Mouse (Mus musculus): Measurements from ENCODE around the gene Map10. TPM values are rescaled to one million over a fixed set of nuclear protein-coding genes. Genes with fewer than 3 reads are reported as not detected.

The Map10 gene
- total RNA-seq (2021) = 1 to 10 TPM; 5.8 to 6.5 TPM

- intact Hi-C loops (cut with DNase I) = loop anchor here (5.0 kb wide), 1 partner anchor 97 kb away; no protein-coding TSS in a partner anchor
- DNase-seq = peak; percentile 91 to 92
These were observed at the start of gene Map10 for GRCm38 (mm10) chr8:125669700-125670195. TSS of gene Map10 (plus strand) at chr8:125669818.

GRCm38 (mm10) chr8:125620301-125620700, 49.3 kb upstream of the Map10 start:
- intact Hi-C loops (cut with DNase I) = no loop called here

DNA sequence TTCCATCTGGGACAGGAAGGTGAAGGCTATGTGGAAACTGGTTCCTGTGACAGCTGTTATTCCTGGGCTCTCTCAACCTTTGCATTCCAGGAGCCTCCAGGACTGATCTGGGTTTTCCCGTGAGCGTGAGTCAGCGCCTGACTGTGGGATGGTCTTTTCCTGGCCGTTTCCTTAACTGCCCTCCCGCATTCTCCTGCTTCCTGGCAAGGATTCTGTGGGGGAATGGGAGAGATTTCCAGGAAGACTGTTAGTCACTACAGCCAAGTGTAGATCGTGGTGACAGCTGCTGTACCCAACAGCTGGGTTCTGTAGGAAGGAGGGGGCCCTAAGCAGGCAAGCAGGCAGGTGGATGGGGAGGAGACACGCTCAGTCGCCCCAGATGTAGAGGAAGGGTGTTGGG, 45.3 kb upstream of the Map10 start:
- DNase-seq = peak in 1 of 2 experiments; percentile 33
- intact Hi-C loops (cut with DNase I) = no loop called here

More at GRCm38 (mm10) chr8:125620301-125620700, 49.3 kb upstream of the Map10 start:
- DNase-seq = no peak

GRCm38 (mm10) chr8:125626381-125626780, 43.2 kb upstream of the Map10 start:
- no peak for DNase-seq

DNA sequence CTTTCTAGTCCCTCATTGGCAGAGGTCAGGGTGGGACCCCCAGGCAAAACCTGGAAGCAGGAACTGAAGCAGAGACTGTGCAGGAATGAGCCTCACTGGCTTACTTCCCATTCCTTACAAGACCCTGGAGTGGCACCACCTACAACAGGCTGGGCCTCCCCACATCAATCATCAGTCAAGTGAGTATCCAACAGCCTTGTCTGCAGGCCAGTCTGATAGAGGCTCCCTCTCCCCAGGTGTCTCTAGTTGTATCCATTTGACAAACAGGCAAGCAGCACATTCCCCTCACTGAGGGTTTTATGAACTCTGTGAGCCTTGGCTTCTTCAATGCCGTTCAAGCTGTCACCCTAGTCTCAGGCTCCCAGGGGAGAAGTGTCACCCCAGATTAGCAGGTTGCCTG, 40.8 kb upstream of the Map10 start:
- no peak for DNase-seq
- intact Hi-C loops (cut with DNase I) = no loop called here

More at GRCm38 (mm10) chr8:125626381-125626780, 43.2 kb upstream of the Map10 start:
- intact Hi-C loops (cut with DNase I) = no loop called here

DNA sequence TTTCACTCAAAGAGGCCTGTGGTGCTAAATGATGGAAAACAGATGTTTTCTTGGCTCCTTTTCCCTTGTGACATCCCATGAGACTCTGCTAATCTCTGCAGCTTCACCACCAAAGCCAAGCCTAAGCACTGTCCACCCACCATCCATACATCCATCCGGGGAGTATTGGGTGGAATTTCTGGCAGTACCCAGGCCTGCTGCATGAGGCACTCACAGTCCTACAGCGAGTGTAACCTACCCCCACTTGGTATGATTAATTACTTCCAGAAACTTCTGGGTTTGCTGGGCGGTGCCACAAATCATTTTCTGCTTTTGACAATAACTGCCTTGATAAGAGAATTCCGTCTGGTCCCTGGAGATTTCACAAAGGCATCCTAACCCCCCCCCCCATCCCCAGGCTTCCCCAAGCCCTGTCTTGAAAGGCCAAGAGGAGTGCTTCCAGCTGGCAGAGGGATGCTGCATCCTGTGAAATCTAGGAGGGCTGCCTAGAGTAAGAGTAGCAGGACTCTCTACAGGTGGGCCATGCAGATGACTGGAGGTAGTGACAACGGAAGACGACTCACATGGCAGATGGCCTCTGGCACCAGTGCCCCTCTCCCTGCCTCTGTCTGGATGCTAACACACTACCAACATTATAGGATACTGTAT, 31.1 kb upstream of the Map10 start:
- intact Hi-C loops (cut with DNase I) = no loop called here
- DNase-seq = peak; percentile 55 to 64

DNA sequence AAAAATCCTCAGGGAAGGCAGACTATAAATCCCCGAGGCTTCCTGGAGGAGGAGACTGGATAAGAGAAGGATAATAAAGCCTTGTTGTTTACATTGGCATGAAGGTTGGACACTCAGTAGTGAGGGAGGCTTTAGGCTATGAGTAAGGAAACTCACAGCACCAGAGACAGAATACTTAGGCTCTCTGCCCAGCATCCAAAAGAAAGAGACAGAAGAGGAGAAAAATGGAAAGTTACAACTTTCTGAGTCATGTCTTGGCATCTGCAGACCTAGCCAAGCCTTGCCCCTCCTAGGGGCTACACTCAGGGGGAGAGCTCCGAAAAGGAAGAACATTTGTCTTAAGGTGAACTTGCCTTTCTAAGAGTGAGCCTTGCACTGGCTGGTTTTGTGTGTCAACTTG, 30.0 kb upstream of the Map10 start:
- DNase-seq = no peak
- intact Hi-C loops (cut with DNase I) = no loop called here

DNA sequence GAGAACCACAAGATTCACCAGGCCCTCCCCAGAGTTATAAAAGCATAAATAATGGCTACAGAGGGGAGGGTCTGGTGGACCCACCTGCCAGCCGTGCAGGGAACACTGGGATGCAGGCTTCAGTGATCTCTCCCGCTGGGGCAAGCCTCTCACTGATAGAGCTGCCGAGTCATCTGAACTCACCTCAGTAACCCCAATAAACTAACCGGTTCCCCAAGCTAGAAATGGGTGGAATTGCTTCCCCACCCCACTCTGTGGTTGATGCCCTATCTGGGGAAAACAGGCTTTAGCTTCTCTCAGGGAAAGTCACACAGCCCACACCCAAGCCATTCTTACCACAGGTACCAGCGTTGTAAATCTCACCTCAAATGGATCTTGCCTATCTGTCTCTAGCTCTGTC, 28.9 kb upstream of the Map10 start:
- no peak for DNase-seq
- intact Hi-C loops (cut with DNase I) = no loop called here

DNA sequence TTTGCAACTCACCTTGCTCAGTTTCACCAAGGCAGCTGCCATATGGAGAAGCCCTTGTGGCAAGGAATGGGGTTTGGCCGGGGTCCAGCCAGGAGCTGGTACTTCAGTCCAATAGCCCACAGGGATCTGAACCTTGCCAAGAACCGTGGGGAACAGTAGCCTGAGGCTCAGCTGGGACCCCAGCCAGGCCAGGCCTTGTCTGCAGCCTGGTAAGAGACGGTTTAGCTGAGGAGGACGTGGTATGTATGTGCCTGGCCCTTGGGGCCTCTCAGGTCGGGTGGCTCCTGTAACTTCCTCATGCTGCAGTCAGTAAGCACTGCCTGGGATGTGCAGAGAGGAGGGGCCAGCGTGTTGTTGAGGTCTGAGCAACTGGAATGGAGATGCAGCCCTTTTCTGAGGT, 27.8 kb upstream of the Map10 start:
- intact Hi-C loops (cut with DNase I) = no loop called here
- DNase-seq = no peak

- intact Hi-C loops (cut with DNase I) = no loop called here
- no peak for DNase-seq
These were observed 23.7 kb upstream of the Map10 start for GRCm38 (mm10) chr8:125645757-125646478.

GRCm38 (mm10) chr8:125649447-125649846, 20.2 kb upstream of the Map10 start:
- intact Hi-C loops (cut with DNase I) = no loop called here

GRCm38 (mm10) chr8:125654821-125655220, 14.8 kb upstream of the Map10 start:
- intact Hi-C loops (cut with DNase I) = no loop called here

More at GRCm38 (mm10) chr8:125649447-125649846, 20.2 kb upstream of the Map10 start:
- no peak for DNase-seq

DNA sequence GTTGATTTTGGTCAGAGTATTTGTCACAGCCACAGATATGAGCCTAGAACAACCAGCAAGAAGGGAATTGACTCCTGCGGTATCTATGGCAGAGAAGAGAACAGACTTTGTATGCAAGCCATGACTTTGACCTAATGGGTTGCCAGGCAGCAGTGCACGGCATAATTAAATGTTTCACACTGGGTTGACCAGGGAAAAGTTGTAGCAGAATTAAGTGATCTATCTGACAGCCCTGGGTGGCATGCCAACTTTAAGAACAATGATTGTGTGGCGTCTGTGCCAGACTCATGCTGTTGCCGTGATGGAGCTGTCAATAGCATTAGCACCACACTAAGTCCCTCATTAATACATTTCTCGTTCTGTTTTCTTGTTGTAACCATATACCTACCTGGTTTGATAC, 11.1 kb upstream of the Map10 start:
- DNase-seq = no peak
- intact Hi-C loops (cut with DNase I) = no loop called here

More at GRCm38 (mm10) chr8:125654821-125655220, 14.8 kb upstream of the Map10 start:
- no peak for DNase-seq

GRCm38 (mm10) chr8:125658926-125659325, 10.7 kb upstream of the Map10 start:
- DNase-seq = no peak
- intact Hi-C loops (cut with DNase I) = no loop called here

DNA sequence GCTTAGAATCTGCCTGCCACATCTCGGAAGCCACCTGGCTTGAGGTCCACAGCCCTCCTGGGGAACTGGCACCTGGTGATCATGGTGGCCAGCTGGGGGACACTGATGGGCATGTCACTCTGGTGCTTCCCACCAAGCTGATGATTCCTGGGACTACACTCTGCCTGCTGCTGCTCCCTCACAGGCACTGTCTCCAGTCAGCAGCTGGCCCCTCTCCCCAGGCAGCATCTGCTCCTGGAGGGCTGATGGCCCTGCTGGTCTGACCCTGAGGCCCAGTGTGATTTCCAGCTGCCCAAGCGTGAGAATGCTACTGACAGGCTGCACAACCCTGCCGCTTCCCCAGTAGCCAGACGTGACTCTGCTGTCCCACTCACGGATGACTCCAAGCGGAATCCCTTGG, 9.2 kb upstream of the Map10 start:
- intact Hi-C loops (cut with DNase I) = no loop called here
- no peak for DNase-seq

- no peak for DNase-seq
- intact Hi-C loops (cut with DNase I) = no loop called here
These were observed 7.5 kb upstream of the Map10 start for GRCm38 (mm10) chr8:125661958-125662668.

- intact Hi-C loops (cut with DNase I) = no loop called here
- peak; percentile 81 to 82 for DNase-seq
These were observed 7.0 kb upstream of the Map10 start for GRCm38 (mm10) chr8:125662669-125663048.

- intact Hi-C loops (cut with DNase I) = loop anchor here (5.0 kb wide), 1 partner anchor 93 kb away; no protein-coding TSS in a partner anchor
- no peak for DNase-seq
These were observed 4.3 kb upstream of the Map10 start for GRCm38 (mm10) chr8:125665183-125665875.

DNA sequence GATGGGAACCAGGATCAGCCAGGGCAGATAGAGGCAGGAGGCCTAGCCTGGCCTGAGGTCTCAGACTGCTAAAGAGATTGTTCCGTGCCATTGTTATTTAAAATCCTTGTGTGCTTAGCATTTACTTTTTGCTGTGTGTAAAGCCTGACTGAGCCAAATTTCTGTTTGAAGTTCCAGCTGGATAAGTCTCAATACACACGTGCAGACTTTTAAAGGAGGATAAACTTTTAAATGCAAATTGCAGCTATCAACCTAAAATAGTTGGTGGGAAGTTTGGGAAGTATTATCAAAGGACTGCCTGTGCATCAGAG, 3.8 kb upstream of the Map10 start:
- DNase-seq = no peak
- intact Hi-C loops (cut with DNase I) = loop anchor here (5.0 kb wide), 1 partner anchor 94 kb away; no protein-coding TSS in a partner anchor

DNA sequence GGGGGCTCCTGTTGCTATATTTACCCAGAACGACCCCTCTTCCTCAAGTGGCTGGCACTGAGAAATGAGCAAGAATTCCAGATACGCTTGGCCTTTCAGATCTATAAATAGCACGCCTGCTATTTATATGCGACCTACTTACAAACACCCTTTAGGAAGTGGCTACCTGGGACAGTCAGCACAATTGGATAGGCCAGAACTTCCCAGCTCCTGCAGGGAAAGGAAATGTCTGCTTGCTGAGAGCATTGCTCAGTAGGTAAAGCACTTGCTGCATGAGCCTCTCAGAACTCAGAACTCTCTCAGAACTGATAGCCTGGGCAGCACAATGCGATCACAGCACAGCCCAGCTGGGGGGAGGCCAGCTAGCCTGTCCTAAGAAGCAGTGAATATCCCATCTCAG, 3.4 kb upstream of the Map10 start:
- intact Hi-C loops (cut with DNase I) = loop anchor here (5.0 kb wide), 1 partner anchor 94 kb away; no protein-coding TSS in a partner anchor
- peak; percentile 70 to 71 for DNase-seq

DNA sequence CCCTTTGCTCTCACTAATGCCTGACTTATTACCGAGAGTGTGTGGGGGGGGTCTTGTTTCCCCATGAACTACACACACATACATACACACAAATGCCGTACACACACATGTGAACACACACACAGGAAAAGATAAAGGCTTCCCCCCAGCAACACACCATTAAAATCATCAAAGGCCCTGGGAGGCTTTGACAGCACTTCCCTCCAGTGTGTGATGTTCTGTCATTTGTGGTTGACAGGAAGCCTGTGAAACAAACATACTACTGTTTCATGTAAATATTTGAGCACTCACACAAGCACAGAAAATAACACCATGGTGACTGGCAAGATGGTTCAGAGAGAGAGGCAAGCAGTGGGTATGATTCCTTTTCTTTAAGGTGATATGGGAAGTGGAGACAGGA, 2.4 kb upstream of the Map10 start:
- no peak for DNase-seq
- intact Hi-C loops (cut with DNase I) = loop anchor here (5.0 kb wide), 1 partner anchor 95 kb away; no protein-coding TSS in a partner anchor

All from heart, postnatal 10 days (tissue).